Mouse (Mus musculus): ENCODE data around the gene C1ra. TPM values are rescaled to one million over a fixed set of nuclear protein-coding genes. Genes with fewer than 3 reads are reported as not detected.
A peak's percentile ranks its signal among the peaks of the same experiment; 100 is the strongest.
"Not testable (repeated sequence)": the region's sequence is repeated elsewhere in the genome, so short reads cannot be mapped to it uniquely, and the experiment has no call there.

Gene C1ra
- polyA plus RNA-seq, 1 experiment from 2014 or later = 3.9 TPM

DNA sequence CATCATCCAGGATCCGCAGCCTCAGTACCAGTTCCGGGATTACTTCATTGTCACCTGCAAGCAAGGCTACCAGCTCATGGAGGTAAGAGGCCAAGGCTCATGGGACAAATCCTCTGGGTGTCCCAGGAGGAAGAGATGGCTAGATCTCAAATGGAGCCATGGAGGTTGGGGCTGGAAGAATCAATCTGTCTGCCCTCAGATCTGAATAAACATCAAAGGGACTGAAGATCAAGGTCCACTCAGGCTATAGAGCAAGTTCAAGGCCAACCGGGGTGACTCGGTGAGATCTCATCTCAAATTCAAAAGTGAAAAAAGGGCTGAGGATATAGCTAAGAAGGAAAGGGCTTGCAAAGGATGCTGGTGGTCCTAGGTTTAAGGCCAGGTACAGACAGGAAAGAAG lies 5.5 kb downstream of the C1ra start:
- not testable (repeated sequence) for H3K4me3 ChIP-seq; H3K4me1 ChIP-seq; H3K27ac ChIP-seq; H3K36me3 ChIP-seq; ATAC-seq (ENCODE audit: insufficient number of reproducible peaks, low FRiP score, low TSS enrichment, low read depth); H3K4me2 ChIP-seq; H3K9ac ChIP-seq; H3K27me3 ChIP-seq; H3K9me3 ChIP-seq
- 85% methylated on average over 4 of the region's 4 CpGs for WGBS

DNA sequence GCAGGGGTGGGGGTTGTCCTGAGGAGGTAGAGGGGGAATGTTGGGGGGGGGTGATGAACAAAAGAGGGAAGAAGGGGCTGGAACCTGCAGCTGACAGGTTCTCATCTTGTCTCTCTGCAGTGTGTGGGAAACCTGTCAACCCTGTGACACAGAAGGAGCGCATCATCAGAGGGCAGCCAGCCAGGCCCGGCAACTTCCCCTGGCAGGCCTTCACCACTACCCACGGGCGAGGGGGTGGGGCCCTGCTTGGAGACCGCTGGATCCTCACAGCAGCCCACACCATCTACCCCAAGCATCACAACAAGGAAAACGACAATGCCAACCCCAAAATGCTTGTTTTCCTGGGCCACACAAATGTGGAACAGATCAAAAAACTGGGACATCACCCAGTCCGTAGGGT lies 9.9 kb downstream of the C1ra start:
- not testable (repeated sequence) for ATAC-seq (ENCODE audit: insufficient number of reproducible peaks, low FRiP score, low TSS enrichment, low read depth); H3K9me3 ChIP-seq; H3K4me3 ChIP-seq; H3K4me1 ChIP-seq; H3K27me3 ChIP-seq; H3K9ac ChIP-seq; H3K4me2 ChIP-seq; H3K27ac ChIP-seq; H3K36me3 ChIP-seq
- 64% methylated on average over 7 of the region's 7 CpGs for WGBS

DNA sequence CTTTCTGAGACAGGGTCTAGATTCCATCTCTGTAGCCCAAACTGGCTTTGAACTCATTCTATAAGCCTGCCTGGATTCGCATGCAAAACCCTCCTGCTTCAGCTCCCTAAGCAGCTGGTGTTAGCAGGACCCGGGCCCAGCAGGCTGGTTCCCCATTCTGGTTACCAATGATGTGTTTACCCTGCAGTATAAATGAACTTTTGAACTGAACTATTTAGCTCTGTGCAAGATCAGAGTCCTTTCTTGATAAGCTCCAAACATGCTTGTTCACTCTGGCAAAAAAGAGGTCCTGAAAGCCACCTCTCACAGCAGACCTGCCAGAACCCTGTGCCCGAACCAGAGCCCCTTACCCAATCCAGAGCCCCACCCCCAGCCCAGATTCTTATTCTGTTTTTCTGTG lies 15.7 kb downstream of the C1ra start:
- 74% methylated on average over 3 of the region's 3 CpGs for WGBS

DNA sequence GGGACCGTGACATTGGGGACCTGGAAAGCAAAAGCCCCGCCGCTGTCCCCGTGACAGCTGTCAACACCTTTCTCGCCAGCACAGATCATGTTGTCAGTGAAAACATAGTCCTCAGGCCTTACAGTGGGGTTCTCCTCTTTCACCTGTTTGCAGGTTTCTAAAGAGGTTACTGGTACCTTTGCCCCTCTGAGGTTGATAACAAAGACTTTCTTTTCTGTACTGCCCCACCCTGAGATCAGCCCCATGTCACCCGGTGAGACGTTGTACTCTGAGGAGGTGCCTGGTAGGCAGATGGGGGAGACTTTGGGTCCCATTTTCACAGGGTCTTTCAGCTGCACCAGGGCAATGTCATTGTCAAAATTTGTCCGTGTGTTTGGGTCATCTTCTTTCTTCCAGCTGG lies 18.9 kb downstream of the C1ra start:
- no peak for ATAC-seq (ENCODE audit: insufficient number of reproducible peaks, low FRiP score, low TSS enrichment, low read depth)
- no peak overlapping the region for H3K9ac ChIP-seq
- no peaks in the 10 kb centered on the region for H3K4me1 ChIP-seq
- no peaks in the 10 kb centered on the region for H3K36me3 ChIP-seq
- H3K4me3 ChIP-seq = no peak overlapping the region
- H3K9me3 ChIP-seq = no peaks in the 10 kb centered on the region
- H3K4me2 ChIP-seq = no peak overlapping the region
- WGBS = 79% methylated on average over 8 of the region's 8 CpGs
- H3K27ac ChIP-seq = no peak overlapping the region
- H3K27me3 ChIP-seq = no peaks in the 10 kb centered on the region

More for the DNA sequence above, 15.7 kb downstream of the C1ra start:
- no peaks in the 10 kb centered on the region for H3K27me3 ChIP-seq
- H3K4me3 ChIP-seq = no peak overlapping the region
- no peak overlapping the region for H3K9ac ChIP-seq
- no peaks in the 10 kb centered on the region for H3K4me1 ChIP-seq
- no peaks in the 10 kb centered on the region for H3K9me3 ChIP-seq
- H3K4me2 ChIP-seq = no peak overlapping the region
- no peaks in the 10 kb centered on the region for H3K36me3 ChIP-seq
- ATAC-seq (ENCODE audit: insufficient number of reproducible peaks, low FRiP score, low TSS enrichment, low read depth) = no peak
- H3K27ac ChIP-seq = no peak overlapping the region

DNA sequence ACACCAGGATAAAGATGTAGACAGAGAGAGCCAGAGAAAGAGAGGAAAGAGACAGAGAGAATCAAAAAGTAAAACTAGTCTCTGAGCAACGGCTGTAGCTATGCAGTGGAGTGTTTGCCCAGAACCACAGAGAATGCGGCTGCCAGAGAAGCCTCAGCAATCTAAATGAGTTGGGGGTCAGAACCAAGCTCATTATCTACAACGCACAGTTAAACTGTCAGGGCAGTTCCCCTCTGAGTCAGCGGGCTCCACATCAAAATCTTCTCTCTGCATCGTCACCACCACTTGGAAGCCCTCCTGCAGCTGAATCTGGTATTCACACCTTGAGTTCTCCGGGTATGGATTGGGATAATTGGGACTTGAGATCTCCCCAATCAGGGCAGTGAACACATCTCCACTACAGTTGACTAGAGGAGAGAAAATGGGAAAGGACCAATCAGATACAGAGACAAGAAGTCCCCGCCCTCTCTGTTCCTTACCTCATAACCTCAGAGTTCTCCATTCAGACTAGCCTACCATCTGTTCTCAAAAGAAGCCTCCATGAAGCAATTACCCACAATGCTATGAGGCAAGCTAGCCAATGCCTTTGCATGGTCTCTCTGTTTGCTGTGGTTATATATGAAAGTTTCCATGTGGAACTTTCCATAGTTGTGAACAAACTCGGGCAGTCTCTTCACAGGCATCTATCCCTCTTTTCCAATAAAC lies 24.1 kb downstream of the C1ra start:
- not testable (repeated sequence) for H3K9me3 ChIP-seq; ATAC-seq (ENCODE audit: insufficient number of reproducible peaks, low FRiP score, low TSS enrichment, low read depth); H3K4me3 ChIP-seq; H3K36me3 ChIP-seq; H3K4me2 ChIP-seq; H3K27me3 ChIP-seq; H3K27ac ChIP-seq; H3K4me1 ChIP-seq; H3K9ac ChIP-seq
- WGBS = 71% methylated on average over 8 of the region's 8 CpGs

DNA sequence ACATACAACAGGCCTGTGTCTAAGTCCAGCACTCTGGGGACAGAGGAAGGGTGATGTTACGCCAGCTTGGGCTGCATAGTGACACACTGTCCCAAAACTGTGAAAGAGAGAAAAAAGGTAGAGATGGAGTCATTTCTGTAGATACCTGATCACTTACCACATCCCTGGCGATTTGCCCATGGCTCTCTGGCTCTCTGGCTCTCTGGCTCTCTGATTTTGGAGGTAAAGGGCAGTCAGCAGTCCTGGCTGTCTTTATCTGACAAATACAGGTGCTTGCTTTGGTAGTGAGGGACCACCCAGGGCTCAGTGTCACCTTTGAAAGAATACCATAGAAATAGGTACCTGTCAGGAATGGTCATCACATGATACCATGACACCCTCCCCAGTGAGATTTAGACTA lies 29.0 kb downstream of the C1ra start:
- H3K4me1 ChIP-seq; H3K36me3 ChIP-seq; ATAC-seq (ENCODE audit: insufficient number of reproducible peaks, low FRiP score, low TSS enrichment, low read depth); H3K4me2 ChIP-seq; H3K9ac ChIP-seq; H3K27ac ChIP-seq; H3K4me3 ChIP-seq; H3K27me3 ChIP-seq; H3K9me3 ChIP-seq: not testable (repeated sequence)
- WGBS = 78% methylated on average over 2 of the region's 2 CpGs

DNA sequence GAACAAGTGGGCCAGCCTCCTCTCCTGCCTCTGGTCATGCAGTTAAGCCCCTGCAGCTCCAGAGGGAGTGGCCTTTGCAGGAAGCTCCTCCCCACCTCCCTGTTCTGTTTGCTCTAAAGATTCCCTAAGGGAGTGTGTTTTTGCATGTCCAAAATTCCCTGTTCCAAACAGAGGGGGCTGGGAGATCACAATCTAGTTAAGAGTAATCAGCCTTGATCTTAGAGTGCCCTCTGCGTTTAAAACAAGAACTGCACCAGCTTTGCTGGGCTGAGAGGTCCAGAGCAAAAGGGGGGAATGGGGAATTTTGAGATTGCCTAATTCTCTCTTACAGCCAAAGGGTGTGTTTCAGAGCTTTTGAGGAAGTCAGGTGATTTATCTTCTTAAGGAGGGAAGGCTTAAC lies 30.1 kb downstream of the C1ra start, which contains the start of gene C1s1:
C1s1 (minus strand) TSS at position 76 of the 400 bp plus-strand sequence.
- not testable (repeated sequence) for H3K4me3 ChIP-seq; ATAC-seq (ENCODE audit: insufficient number of reproducible peaks, low FRiP score, low TSS enrichment, low read depth); H3K9ac ChIP-seq; H3K27me3 ChIP-seq; H3K27ac ChIP-seq; H3K9me3 ChIP-seq; H3K4me1 ChIP-seq; H3K36me3 ChIP-seq; H3K4me2 ChIP-seq
- WGBS = 4% methylated on average over 1 of the region's 1 CpGs

DNA sequence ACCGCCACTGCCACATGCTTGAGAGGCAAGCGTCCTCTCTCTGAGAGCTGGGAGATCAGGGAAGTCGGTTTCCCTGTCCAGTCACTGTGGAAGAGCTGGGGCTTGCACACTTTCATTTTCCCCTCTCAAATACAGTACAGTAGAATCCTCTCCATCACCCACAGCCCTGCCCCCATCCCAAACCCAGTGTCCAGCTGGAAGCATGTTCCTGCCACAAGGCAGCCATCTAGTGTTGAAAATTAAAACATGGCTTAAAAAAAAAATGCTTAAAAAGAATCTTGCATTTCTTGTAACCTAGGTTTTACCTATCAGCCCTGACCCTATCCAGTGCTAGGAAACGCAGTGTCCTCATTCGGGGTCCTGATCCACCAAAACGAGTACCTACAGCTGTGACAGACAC lies 32.3 kb downstream of the C1ra start:
- no peak overlapping the region for H3K4me3 ChIP-seq
- WGBS = 82% methylated on average over 5 of the region's 6 CpGs

DNA sequence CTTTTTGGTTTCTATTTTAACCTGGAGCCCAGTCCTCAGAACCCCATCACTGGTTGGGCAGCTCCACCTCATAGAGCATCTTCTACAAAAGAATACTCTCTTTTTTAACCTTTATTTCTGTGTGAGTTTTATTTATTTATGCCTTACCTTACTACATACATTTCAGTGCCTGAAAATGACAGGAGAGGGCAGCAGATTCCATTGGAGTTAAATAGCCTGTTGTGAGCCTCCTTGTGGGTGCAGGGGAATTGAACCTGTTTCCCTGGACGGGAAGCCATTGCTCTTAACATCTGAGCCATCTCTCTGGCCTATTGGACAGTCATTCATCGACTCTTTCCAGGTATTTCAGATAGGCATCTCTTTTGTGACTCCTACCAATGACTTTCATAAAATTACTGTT lies 33.2 kb downstream of the C1ra start:
- ATAC-seq (ENCODE audit: insufficient number of reproducible peaks, low FRiP score, low TSS enrichment, low read depth) = no peak
- Histone ChIP-seq H3K9ac (no peak overlapping the region), H3K4me3 (no peak overlapping the region), H3K27me3 (no peaks in the 10 kb centered on the region), H3K4me1 (no peaks in the 10 kb centered on the region), H3K36me3 (no peaks in the 10 kb centered on the region), H3K9me3 (no peaks in the 10 kb centered on the region), H3K4me2 (no peak overlapping the region), H3K27ac (no peak overlapping the region)
- 75% methylated on average over 2 of the region's 2 CpGs for WGBS

More for the DNA sequence above, 32.3 kb downstream of the C1ra start:
- H3K9me3 ChIP-seq = no peaks in the 10 kb centered on the region
- H3K4me2 ChIP-seq = no peak overlapping the region
- no peaks in the 10 kb centered on the region for H3K27me3 ChIP-seq
- H3K36me3 ChIP-seq = no peaks in the 10 kb centered on the region
- no peaks in the 10 kb centered on the region for H3K4me1 ChIP-seq
- no peak for ATAC-seq (ENCODE audit: insufficient number of reproducible peaks, low FRiP score, low TSS enrichment, low read depth)
- H3K27ac ChIP-seq = no peak overlapping the region
- no peak overlapping the region for H3K9ac ChIP-seq

DNA sequence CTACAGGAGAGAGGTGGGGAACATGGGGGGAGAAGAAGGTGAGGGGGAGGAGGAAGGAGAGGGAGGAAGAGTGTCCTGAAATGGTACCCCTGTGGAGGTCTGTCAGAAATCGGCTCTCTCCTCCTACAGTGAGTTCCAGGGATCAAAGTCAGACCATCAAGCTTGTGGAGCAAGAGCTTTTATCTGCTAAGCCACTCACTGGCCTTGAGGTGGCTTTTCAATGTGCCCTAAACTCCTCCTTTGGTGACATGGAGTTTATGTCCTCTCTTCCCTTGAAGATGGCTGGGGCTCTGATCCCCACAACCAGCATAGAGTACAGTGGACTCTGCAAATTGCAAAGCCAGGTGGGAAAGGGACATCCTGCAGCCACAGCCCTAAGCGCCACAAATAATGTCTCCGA lies 35.8 kb downstream of the C1ra start:
- not testable (repeated sequence) for H3K4me1 ChIP-seq; H3K36me3 ChIP-seq; H3K9ac ChIP-seq; H3K27ac ChIP-seq; H3K4me2 ChIP-seq; H3K27me3 ChIP-seq; H3K9me3 ChIP-seq; H3K4me3 ChIP-seq; ATAC-seq (ENCODE audit: insufficient number of reproducible peaks, low FRiP score, low TSS enrichment, low read depth)
- 89% methylated on average over 3 of the region's 3 CpGs for WGBS

DNA sequence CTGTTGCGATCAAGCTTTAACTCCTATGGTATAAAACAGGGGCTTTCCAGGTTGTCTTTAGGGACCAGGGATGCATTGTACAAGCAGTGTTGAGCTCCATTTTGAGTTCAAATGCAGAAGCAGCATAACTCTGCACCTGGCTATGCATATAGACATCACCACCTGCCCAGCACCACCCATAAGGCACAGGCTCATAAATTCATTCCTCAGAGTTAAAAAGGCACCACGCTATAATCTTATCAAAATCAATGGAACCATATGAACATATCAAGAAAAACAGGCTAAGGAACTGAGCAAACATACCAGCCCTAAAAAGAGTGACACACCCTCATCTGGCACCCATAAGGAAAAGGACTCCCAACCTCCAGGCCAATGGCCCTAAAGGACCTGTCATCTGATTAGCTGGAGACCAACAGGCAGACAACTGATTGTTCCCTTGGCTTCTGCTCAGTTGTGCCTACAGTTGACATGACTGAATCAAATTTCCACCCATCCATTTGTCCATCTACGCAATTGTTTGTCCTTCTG lies 36.9 kb downstream of the C1ra start:
- H3K9ac ChIP-seq = no peak overlapping the region
- 87% methylated on average over 3 of the region's 3 CpGs for WGBS

DNA sequence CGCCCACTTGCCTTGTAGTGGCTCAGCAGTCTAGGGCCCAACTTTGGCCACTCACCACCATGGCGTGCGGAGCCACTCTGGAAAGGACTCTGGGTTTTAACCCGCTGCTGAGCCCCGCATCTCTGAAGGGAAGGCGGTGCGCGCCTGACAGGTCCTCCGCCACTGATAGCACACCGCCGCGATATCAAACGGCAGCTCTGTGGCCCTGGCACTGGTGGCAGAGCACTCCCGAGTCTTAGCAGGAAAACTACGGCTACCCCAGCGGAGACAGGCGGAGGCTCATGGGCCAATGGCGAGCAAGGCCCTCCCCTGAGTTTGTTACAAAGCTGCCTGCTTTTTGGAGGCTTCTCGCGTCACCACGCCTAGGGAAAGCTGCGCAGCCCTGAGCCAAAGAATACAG lies 40.6 kb downstream of the C1ra start:
- Histone ChIP-seq H3K27ac (0 out of 2 replicates have a peak overlapping the region, but pooled peaks have one; percentile 22), H3K27me3 (no peaks in the 10 kb centered on the region), H3K4me1 (no peaks in the 10 kb centered on the region), H3K9me3 (no peaks in the 10 kb centered on the region), H3K4me3 (no peak overlapping the region), H3K4me2 (no peak overlapping the region), H3K36me3 (no peaks in the 10 kb centered on the region), H3K9ac (no peak overlapping the region)
- WGBS = 69% methylated on average over 22 of the region's 22 CpGs
- ATAC-seq (ENCODE audit: insufficient number of reproducible peaks, low FRiP score, low TSS enrichment, low read depth) = no peak

More for the DNA sequence above, 36.9 kb downstream of the C1ra start:
- Histone ChIP-seq H3K9me3 (no peaks in the 10 kb centered on the region), H3K4me2 (no peak overlapping the region), H3K27me3 (no peaks in the 10 kb centered on the region), H3K4me1 (no peaks in the 10 kb centered on the region), H3K36me3 (no peaks in the 10 kb centered on the region), H3K4me3 (no peak overlapping the region), H3K27ac (no peak overlapping the region)
- no peak for ATAC-seq (ENCODE audit: insufficient number of reproducible peaks, low FRiP score, low TSS enrichment, low read depth)

DNA sequence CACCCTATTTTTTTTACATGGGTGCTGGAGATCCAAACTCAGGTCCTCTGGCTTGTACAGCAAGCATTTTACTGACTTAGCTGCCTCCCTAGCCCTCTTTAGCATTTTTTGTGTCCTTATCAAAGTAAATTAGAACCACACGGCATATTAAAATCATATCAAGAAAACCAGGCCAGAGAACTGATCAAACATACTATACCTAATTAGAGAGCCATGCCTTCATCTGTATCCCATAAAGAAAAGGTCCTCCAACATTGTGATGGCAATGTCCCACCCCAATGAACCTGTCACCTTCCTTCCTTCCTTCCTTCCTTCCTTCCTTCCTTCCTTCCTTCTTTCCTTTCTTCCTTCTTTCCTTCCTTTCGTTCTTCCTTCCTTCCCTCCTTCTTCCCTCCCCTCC lies 43.8 kb downstream of the C1ra start:
- H3K27me3 ChIP-seq; H3K9me3 ChIP-seq; H3K4me3 ChIP-seq; H3K4me1 ChIP-seq; H3K27ac ChIP-seq; H3K4me2 ChIP-seq; H3K36me3 ChIP-seq; ATAC-seq (ENCODE audit: insufficient number of reproducible peaks, low FRiP score, low TSS enrichment, low read depth); H3K9ac ChIP-seq: not testable (repeated sequence)
- WGBS = 68% methylated on average over 2 of the region's 2 CpGs
